Mouse (Mus musculus): Measurements from ENCODE around the gene Tshz2.
"Not testable (repeated sequence)": the region's sequence is repeated elsewhere in the genome, so short reads cannot be mapped to it uniquely, and the experiment has no call there.

Tshz2 gene

DNA sequence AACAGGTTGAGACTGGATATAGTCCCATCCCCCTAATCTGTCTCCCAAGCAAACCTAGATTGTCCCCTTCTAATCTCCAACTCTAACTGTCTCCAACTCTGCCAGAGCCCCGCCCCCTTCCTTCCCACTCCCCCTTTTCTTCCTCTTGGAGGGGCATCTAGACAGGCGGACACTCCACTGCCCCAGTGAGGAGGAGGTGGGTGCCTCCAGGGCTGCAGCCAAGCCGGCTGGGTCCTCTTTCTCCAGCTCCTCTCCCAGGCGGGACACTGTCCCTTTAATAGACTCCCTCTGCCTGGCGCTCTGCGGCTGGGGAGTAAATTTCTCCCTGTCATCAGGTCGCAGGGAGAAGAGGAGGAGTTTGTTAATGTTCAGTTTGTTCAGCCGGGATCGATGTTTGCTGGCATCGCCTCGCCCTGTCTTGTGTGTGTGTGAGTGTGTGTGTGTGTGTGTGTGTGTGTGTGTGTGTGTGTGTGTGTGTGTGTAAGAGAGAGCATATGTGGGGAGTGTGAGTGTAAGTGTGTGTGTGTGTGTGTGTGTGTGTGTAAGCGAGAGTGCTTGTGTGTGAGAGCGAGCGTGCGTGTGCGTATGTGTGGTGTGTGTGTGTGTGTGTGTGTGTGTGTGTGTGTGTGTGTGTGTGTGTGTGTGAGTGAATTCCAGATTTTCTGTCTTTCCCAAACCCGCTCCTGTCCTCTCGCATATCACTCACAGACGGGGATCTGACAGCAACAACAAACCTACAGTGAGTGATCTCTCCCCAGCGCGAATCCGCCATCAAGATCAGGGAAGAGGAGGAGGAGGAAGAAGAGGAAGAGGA lies at the start of gene Tshz2:
Gene Tshz2, plus strand, starts transcription at position 676 of the 814 bp plus-strand sequence.
- no peak for DNase-seq (ENCODE audit: low read depth)

DNA sequence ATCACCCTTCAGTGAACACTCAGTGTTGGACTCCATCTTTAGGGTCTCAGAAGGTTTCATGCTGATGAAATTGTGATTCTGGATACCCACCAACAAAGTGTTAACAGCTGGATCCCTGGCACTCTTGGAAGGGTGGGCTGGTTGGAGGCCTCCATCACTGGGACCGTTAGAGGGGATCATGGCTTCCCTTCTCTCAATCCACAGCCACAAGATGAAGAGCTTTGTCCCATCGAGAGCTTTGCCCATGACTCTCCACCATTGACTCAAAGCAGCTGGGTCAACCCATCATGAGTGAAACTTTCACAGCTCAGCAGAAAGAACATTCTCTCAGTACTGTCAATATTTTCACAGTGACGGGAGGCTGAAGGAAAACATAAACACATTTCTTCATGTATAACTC lies 49.3 kb upstream of the Tshz2 start:
- no peak for DNase-seq (ENCODE audit: low read depth)

DNA sequence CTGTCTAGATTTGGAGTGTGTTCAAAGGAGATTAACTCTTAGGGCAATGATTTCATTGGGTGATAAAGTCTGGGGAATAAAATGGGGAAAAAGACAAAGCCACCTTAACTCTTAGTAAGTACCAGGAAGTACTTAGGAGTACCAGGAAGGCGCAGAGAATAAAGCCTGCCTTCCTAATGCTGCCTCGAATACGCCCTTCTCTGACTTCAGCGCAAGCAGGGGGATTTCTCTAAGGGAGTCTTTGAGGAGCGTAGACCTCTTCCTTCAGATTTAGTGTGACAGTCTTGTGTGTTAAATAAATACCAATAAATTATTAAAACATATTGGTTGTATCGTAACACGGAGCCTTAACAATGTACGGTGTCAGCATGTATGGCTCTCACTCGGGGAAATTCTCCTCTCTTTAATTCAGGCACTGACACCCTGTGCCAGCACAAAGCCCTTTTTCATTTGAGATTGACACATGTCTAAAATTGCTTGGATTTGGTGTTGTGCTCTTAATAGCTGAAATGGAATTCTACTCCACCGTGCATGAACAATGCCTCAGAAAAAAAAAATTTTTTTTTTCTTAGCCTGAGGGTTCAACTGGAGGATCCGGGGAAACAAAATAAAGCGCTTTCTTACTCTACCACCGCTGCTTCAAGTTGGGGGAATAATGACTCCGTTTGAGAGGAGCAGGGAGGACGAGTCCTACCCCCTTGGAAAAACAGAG lies 47.9 kb upstream of the Tshz2 start:
- no peak for DNase-seq (ENCODE audit: low read depth)

DNA sequence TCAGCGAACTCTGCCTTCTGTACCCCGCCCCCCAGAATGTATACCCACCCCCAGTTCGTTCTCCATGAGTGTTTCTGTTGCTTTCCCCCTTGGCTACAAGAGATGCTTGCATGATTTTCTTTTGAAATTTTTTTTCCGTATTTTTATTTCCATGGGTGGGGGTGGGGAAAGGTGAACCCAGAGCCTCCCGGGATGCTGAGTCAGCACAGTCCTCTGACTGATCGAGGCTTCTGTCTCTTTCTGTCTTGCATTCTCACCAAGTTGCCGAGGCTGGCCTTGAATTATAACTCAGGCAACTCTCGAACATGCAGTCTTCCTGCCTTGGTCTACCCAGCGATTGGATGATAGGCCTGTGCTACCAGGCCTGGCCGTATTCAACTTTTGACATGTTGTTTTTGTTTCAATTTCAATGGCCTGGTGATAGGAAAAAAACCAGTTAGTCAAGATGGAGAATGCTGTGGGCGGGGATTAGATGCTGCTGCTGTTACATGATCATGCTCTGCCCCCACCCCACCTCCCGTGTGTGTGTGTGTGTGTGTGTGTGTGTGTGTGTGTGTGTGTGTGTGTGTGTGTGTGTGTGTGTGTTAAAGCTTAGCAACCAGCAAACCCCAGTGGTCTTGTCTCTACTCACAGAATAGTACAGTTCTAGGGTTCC lies 47.1 kb upstream of the Tshz2 start:
- DNase-seq (ENCODE audit: low read depth): no peak

DNA sequence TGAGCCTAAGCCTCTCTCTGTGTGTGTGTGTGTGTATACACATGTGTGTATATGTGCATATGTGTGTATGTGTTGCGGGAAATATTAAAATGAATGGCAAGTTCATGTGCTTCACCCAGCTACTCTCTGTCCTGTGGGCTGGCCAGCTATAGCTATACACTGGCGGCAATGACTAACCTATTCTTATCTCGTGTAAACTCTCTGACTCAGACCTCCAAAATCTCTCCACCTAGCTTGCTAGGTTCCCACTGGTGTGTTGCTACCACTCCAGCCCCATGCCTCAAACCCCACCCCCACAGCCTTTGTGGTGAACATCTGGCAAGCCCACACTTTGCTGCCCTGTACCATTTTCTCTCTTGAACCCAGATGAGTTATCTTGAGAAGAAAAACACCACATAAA lies 46.1 kb upstream of the Tshz2 start:
- DNase-seq (ENCODE audit: low read depth): no peak

DNA sequence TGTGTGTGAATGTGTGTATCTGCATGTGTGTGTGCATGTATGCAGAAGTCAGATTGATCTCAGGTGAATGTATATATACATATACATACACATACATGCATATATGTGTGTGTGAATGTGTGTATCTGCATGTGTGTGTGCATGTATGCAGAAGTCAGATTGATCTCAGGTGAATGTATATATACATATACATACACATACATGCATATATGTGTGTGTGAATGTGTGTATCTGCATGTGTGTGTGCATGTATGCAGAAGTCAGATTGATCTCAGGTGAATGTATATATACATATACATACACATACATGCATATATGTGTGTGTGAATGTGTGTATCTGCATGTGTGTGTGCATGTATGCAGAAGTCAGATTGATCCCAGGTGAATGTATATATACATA lies 45.2 kb upstream of the Tshz2 start, which contains the start of gene Gm11011:
Gene Gm11011, minus strand, starts transcription at position 101 of the 400 bp plus-strand sequence.
- DNase-seq (ENCODE audit: low read depth): not testable (repeated sequence)

DNA sequence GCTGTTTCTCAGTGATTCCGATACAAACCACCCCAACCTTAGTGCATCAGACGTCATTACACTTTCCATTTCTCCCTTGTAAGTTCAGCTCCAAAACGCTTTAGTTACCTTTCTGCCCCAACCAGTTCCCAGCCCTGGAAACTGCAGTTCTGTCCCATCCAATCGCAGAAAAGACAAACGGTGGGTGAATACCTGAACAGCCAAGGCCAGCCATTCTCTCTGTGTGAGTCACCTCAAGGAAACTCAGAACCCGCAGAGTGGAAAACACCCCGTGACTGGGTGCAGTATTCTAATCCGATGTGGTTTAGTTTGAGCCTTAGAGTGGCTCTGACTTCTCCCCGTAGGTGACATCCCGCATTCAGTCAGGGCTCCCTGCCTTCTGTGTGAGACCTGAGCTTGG lies 43.1 kb upstream of the Tshz2 start:
- no peak for DNase-seq (ENCODE audit: low read depth)

DNA sequence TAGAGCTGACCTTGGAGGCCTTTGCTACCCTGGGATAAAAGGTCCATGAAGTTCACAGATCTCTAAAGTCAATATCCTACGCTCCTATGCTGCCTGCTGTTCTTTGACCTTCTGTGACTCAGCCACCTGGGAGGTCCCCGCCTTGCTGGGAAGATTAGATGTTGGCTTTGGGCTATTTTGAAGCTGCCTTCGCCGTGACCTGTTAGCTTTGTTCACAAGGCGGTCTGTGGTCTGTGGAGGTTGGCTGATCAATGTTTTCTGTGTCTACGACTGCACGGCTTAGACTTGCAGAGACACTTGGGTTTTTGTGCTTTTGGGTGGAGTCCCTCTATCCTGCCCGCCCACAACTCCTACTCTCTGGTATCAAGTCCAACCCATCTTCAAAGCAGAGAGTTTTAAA lies 42.4 kb upstream of the Tshz2 start:
- no peak for DNase-seq (ENCODE audit: low read depth)

DNA sequence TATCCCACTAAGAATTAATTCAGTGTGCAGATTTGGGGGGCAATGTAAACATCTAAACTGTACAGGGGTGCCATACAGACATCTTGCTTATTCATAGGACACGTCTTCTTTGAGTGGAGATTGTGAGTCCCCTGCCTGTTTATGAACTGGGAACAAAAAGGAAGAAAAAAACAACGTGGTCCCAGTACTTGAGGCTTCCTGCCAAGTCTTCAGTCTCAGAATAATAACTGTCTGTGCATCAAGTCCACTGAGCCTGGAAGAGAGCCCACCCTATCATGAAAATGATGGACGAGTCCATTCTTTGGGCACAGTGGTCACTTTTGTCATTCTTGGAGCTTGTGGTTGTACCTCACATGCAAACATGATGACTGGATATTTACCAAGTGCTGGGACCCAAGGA lies 39.1 kb upstream of the Tshz2 start:
- no peak for DNase-seq (ENCODE audit: low read depth)

DNA sequence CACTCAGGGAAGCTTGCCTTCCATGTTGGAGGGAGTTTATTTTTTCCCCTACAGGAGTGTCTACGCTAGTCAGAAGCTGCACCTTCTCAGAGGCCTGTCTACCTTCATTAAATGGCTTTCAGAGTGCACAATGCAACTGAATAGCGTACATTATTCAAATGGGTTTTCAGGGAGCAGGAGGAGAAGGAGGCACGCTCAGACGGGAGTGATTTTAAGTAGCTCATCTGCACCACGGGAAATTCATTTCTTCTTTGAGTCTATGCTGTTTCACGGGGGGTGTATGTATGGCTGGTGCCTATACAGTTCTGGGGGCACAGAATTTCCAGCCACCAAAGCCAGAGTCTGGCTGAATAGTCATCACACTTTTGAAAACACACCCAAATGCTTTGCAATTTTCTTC lies 35.5 kb upstream of the Tshz2 start:
- no peak for DNase-seq (ENCODE audit: low read depth)

DNA sequence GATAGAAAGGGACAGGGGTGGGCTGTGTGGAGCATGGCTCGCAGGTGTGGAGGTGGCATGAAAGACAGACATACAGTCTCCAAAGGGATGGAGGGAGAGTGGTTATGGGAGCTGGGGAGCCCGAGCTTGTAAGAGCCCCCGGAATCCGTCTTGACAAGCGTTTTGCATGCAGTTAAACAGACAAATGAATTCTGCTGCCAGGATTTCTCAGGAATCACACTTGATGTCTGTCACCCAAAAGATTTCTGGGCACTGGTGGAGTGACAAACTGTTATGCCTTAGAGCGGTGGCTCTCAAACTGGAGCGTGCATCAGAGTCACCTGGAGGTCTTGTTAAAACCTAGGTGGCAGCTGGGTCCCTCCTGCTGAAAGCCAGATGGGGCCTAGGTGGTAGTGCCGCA lies 34.8 kb upstream of the Tshz2 start:
- DNase-seq (ENCODE audit: low read depth): no peak

DNA sequence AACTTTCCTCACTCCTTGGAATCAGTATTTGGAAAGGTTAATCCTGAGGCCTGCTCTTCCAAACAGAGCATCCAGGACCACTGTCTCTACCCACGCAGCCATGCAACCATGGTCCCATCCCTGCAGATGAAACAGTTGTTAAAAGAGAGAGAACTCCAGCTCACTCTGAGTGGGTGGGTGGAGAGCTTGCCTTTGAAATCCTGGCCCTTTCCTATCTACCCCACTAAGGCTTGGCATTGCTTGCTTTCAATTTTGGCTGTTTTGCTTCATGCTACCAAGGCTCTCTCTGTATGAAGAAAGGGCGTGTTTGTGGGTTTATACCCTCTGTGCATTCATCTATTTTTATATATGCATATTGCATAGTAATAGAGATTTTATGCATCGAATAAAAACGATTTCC lies 33.2 kb upstream of the Tshz2 start:
- DNase-seq (ENCODE audit: low read depth): no peak

DNA sequence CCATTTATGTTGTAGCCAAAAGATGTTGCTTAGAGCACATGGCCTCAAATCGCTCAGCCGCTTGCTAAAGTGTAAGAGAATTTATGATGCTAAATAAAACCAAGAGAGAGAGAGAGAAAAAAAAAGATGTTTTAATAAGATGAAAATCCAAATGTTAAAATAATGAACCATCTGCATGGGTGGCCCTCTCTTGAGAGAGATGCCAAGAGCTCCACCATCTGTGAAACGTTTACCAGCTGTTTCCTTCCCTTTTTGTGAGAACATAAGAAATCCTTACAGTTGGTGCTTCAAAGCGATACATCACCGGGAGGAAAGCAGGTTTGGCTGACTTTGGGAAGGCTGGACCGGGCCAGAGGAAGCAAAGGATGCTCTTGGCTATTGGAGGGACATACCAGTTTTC lies 32.6 kb upstream of the Tshz2 start:
- DNase-seq (ENCODE audit: low read depth): no peak

DNA sequence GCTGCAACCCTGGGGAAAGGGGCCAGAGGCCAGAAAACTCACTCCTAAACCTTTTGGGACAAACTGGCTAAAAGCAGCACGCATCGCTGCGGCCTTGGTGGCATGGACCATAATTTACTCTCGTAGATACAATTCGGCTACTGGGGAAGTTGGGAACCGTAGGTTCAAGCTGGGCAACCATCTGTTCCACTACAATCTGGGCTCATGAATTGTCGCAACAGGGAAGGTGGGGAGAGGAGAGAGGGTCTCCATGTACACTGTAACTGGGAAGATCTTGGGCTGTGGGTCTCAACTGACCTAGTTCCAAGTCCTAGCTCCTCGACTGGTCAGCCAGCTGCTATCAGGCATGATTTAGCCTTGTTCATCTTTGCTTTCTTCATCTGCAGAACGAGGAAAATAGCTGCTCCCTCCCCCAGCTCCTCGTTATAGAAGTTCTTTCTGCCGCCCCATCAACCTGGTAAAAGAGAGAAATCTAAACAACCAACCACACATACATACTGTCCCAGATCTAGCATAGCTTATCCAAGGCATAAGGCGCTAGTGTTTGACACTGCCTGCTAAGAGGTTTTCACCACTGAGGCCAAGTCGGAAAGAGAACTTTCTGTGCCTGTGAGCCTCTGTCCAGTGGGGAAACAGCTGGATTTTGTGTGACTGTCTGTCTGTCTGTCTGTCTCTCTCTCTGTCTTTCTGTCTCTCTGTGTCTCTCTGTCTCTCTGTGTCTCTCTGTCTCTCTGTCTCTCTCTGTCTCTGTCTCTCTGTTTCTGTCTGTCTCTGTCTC lies 25.7 kb upstream of the Tshz2 start:
- no peak for DNase-seq (ENCODE audit: low read depth)

DNA sequence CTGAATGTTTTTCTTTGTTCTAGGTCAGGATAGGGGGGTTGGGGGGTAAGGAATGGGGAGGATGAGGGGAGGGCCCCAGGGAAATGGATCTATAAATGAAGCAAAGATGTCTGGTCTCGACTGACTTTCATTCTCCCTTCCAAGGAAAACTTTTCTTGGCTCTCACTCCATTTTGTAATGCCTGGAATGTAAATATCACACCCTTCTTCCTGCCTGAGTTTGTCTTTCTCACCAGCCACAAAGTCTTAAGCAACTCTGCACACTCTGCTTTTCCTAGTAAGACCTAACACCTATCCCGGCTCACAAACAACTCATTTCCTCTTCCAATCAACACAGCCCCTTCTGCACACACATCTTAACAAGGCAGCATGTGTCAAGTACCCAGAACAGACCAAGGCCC lies 25.0 kb upstream of the Tshz2 start:
- DNase-seq (ENCODE audit: low read depth): no peak

DNA sequence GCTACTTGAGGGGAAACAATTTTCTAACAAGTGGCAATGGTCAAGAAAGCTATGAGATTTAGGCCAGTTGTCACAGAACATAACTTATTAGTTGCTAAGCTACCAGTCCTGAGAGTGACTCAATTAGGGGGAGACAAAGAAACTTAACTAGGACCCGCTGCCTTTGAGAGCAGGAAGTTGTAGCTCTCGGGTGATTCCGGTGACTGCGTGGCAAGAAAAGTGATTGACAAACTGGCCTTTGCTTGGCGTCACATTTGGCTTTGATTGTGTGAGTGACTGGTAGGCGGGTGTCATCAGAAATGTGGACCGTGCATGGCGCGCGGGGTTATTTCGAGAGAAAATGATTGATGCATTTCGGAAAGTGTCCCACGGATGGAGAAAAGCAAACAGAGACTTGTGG lies 22.9 kb upstream of the Tshz2 start:
- DNase-seq (ENCODE audit: low read depth): no peak

DNA sequence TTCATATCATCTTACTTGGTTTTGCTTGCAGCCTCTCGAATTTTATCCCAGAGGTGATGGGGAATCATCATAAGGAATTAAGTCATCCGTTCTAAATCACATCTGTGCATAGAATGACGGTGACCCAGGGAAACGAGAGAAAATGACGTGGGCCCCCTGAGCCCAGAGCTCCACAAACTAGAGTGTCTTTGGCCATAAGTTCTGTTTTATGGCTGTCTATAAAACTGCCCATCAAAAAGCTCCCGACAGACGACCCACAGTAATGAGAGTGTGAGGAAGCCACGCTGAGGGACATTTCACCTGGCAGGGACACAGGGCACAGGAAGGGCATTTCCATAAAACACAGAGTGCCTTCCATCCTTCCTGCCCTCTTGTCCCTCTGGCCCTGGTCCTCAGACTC lies 21.9 kb upstream of the Tshz2 start:
- no peak for DNase-seq (ENCODE audit: low read depth)

DNA sequence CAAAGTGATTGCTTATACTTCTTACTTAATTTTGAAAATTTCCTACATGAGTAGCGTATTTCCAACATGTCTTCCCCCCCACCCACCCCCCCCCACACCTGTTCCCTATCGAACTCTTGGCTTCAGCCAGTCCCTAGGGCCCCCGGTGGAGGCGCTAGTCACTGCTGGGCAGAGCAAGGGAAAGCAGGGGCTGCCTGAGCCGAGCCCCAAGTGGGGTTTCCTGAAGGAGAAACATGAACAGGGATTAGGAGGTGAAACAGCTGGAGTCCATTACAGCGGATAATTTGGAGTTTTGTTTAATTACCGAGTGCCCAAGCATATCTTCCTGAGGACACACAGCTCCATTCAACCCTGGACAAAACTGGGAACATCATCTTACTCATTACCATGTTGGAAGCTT lies 21.3 kb upstream of the Tshz2 start:
- no peak for DNase-seq (ENCODE audit: low read depth)

DNA sequence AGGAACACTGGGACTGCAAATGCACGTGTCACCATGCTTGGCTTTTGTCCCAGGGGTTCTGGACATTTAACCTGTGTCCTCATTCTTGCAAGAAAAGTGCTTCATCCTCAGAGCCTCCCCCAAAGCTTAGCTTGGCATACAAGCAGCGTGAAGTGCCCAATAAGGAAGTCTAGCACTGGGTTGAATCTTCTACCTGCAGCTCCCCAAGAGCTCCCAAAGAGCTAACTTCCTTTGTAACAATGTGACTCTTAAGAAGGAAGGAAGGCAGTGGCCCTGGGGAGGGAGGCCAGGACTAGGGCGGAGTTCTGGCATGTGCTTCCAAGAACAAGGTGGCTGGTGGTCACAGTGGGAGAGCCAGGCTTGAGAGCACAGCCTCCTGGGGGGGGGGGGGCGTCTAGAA lies 18.1 kb upstream of the Tshz2 start:
- DNase-seq (ENCODE audit: low read depth): no peak

DNA sequence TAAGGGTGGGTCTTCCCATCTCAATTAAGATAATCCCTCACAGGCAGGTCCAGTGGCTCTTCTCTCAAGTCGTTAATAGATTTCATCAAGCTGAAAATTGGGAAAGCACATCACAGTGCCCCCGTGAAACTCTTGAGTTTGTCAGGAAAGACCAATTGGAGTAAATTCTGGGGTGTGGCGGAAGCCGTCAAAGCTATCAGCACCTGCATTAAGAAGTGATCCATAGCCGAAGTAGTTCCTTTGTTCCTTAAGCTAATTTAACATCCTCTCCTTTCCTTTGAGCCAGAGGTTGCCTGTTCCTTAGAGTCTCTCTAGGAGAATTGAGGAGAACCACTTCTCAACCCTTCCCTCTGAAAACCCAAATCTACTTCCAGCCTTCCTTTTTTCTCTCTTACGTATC lies 16.8 kb upstream of the Tshz2 start:
- no peak for DNase-seq (ENCODE audit: low read depth)

DNA sequence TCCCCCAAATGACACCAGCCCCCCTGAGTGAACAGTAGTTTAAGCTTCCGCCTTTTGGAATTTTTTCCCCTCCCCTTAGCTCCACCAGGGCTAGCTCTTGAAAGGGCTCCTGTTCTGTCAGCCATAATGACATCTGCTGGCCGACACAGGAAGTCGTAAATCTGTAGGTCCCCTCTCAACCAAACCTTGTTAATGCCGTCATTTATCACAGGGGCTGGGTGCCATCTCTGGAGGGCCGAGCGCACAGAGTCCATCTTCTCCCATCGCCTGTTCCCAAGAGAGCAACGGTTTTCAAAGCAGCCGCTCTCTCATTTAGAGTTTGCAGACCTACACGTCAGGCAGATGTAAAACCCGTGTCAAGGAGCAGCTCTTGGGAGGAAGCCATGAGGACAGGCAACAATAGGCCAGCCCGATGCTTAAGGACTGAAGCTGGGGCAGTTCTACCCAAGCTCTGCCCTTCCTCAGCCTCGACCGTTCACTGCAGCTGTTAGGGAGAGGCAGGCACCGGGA lies 11.6 kb upstream of the Tshz2 start:
- DNase-seq (ENCODE audit: low read depth): no peak

DNA sequence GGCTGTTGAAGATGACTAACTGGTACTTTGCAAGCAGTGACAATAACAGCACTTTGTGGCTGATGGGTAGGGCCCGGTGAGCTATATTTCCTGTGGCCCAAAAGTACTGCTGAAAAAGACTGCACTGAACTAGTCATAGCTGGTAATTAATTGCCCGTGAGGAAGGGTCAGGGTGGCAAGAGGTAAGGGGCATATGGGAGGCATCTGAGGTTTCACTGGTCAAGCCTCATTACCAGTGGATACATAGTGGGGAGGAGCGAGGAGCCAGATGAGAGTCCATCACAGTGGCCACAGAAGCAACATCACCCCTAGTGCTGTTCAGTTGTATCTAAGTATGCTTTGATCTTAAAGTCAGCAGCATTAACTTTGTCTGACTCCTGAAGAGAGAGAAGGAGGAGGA lies 2.7 kb upstream of the Tshz2 start:
- no peak for DNase-seq (ENCODE audit: low read depth)

All from NIH3T3 (cell line).